Mouse (Mus musculus): ENCODE results near the gene Dnajb2. TPM values are rescaled to one million over a fixed set of nuclear protein-coding genes. Genes with fewer than 3 reads are reported as not detected.
A peak's percentile ranks its signal among the peaks of the same experiment; 100 is the strongest.

Gene Dnajb2
- total and polyA plus RNA-seq, 2 experiments from 2014 or later = 34.9 to 35.0 TPM

DNA sequence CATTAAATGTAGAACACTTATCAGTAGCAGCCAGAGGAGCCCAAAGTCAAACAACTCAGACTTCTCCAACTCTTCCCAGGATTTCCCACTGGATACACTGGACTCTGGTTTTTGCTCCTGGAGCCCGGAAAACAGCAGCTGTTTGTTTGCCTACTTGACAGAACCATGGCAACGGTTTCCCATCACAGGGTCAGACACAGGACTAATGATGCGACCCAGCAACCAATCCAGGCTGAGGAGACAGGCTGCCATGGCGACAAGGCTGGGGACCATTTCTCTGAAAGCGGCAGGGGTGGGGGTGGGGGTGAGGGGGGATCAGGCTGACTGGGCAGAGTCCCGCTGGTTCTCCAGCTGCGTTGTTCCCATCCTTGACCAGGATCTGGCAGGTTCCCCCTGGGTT, 53.2 kb downstream of the Dnajb2 start:
- Histone ChIP-seq H3K36me3 (replicated peaks; ENCODE audit: control insufficient read depth, insufficient read depth, low read length) (no peaks in the 10 kb centered on the region), H3K9me3 (replicated peaks; ENCODE audit: control insufficient read depth, low read length) (no peaks in the 10 kb centered on the region), H3K9ac (replicated peaks; ENCODE audit: low read depth, low read length) (no peak overlapping the region), H3K4me2 (ENCODE audit: low read depth, low read length) (no peak overlapping the region), H3K27ac (ENCODE audit: low read depth) (no peak overlapping the region), H3K4me3 (ENCODE audit: low read depth, low read length) (no peak overlapping the region), H3K4me1 (ENCODE audit: control insufficient read depth, insufficient read depth) (no peaks in the 10 kb centered on the region), H3K27me3 (ENCODE audit: control insufficient read depth, insufficient read depth, low read length) (no peaks in the 10 kb centered on the region)
- TF ChIP-seq EP300 (IDR thresholded peaks at IDR 0.05; ENCODE audit: low read depth) = no peak
- TF ChIP-seq CTCF (IDR thresholded peaks at IDR 0.05; ENCODE audit: low read depth) = no peak
- ATAC-seq (ENCODE audit: insufficient read depth, low read depth) (0 out of 2 replicates have a peak, but pooled peaks have one; percentile 21), DNase-seq (ENCODE audit: low spot score) (no peak)
- WGBS = 20% methylated on average over 7 of the region's 7 CpGs

DNA sequence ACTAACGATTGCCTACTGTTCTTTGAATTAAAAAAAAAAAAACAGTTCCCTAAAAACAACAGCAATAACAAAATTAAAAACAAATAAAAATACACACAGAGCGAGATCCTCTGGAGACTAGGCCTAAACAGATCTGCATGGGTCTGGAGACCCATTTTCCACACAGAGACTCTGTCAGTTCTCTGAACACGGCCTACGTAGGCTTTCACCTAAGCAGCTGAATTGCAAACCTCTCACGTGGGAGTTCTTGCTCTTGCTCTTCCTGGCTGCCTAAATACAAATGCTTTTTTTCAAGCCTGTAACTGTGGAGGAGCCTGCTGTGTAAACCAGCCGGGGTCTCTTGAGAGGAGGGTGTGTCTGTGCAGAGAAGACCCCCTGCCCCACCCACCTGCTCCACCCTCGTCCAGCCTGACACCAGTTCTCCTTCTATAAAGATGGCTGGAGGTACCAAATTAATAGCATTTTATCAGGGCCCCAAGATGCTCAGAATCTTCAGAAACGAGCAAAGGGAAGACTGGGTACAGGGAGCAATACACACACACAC, 53.8 kb downstream of the Dnajb2 start:
- H3K27me3 ChIP-seq (ENCODE audit: control insufficient read depth, insufficient read depth, low read length) = no peaks in the 10 kb centered on the region
- no peaks in the 10 kb centered on the region for H3K36me3 ChIP-seq (replicated peaks; ENCODE audit: control insufficient read depth, insufficient read depth, low read length)
- no peak overlapping the region for H3K4me3 ChIP-seq (ENCODE audit: low read depth, low read length)
- ATAC-seq (ENCODE audit: insufficient read depth, low read depth) (no peak), DNase-seq (ENCODE audit: low spot score) (no peak)
- H3K4me2 ChIP-seq (ENCODE audit: low read depth, low read length) = no peak overlapping the region
- no peaks in the 10 kb centered on the region for H3K4me1 ChIP-seq (ENCODE audit: control insufficient read depth, insufficient read depth)
- no peak overlapping the region for H3K27ac ChIP-seq (ENCODE audit: low read depth)
- H3K9me3 ChIP-seq (replicated peaks; ENCODE audit: control insufficient read depth, low read length) = no peaks in the 10 kb centered on the region
- no peak overlapping the region for H3K9ac ChIP-seq (replicated peaks; ENCODE audit: low read depth, low read length)
- TF ChIP-seq EP300 (IDR thresholded peaks at IDR 0.05; ENCODE audit: low read depth) (no peak), CTCF (IDR thresholded peaks at IDR 0.05; ENCODE audit: low read depth) (no peak)
- 56% methylated on average over 8 of the region's 8 CpGs for WGBS

DNA sequence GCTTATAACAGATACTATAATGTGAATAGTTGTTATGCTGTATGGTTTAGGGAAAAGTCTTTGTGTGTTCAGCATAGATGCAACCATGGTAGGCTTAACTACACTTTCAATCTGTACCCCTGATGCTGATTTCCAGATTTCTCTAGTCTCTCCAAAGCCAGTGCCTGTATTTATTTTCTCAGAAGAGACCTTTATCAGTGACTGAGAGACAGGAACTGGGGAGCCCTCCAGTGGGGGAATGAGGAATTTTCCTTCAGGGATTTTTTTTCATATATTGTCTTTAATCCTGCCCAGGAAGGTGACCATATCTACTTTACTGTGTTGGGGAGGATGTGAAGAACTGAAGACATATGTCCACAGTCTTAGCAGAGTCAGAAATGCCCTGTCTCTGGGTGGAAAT, 54.4 kb downstream of the Dnajb2 start:
- H3K9me3 ChIP-seq (replicated peaks; ENCODE audit: control insufficient read depth, low read length) = no peaks in the 10 kb centered on the region
- no peak overlapping the region for H3K4me2 ChIP-seq (ENCODE audit: low read depth, low read length)
- H3K4me1 ChIP-seq (ENCODE audit: control insufficient read depth, insufficient read depth) = no peaks in the 10 kb centered on the region
- H3K36me3 ChIP-seq (replicated peaks; ENCODE audit: control insufficient read depth, insufficient read depth, low read length) = no peaks in the 10 kb centered on the region
- H3K4me3 ChIP-seq (ENCODE audit: low read depth, low read length) = no peak overlapping the region
- no peak overlapping the region for H3K27ac ChIP-seq (ENCODE audit: low read depth)
- no peak for DNase-seq (ENCODE audit: low spot score)
- H3K9ac ChIP-seq (replicated peaks; ENCODE audit: low read depth, low read length) = no peak overlapping the region
- no peaks in the 10 kb centered on the region for H3K27me3 ChIP-seq (ENCODE audit: control insufficient read depth, insufficient read depth, low read length)
- TF ChIP-seq EP300 (IDR thresholded peaks at IDR 0.05; ENCODE audit: low read depth) (no peak), CTCF (IDR thresholded peaks at IDR 0.05; ENCODE audit: low read depth) (peak; percentile 35)
- ATAC-seq (ENCODE audit: insufficient read depth, low read depth) = no peak

DNA sequence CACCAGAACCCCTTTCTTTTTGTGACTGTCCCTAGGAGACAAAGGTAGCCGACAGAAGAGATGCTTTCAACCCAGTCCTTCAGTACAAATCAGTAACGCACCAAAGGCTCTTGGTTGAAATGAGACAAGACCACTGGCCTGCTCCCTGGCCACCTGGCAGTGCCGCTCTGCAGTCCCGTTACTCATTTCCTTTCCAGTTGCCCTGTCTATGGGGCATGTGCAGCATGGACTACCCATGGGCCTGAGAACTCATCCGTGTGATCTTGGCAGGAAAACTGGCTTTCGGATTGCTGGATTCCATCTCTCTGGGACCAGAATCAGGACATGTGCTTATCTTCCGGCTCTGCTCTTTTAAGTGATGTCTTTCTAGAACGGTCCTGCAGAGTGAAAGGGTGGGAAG, 55.1 kb downstream of the Dnajb2 start:
- WGBS = 71% methylated on average over 8 of the region's 8 CpGs

DNA sequence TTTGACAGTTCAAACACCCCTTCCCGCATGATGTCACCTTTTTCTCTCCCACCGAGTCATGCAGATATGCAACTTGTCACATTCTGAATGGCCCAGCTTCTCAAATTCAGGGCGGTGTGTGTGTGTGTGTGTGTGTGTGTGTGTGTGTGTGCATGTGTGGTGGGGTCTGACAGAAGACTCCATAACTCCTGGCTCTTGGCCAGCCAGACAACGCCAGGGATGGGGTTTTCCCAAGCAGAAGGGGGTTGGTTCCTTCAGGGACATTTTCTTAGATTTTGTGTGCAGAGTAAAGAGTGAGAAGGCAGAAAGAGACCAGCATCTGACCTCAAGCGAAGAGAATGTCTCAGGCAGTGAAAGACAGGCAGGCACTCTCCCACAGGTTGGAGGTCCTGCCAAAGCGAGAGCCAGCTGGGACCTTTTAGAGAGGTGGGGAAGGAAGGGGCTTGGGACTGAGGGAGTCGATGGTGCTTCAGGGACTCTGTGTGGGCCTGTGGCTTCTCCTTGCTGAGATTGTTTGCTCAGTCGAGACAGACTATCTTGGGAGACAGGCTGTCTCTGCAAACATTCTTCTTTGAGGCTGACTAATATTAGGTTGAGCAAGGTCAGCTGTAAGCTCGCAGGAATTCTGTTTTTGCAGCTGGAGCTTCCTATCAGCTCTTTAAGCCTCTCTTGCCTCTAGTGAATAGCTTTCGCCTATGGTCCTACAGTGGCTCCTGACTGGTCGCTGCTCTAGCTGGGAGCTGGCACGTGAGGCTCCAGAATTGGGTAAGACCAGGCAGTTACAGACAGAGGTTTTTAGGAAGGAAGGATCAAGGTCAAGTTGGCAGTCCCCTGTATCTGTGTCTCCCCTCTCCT, 56.5 kb downstream of the Dnajb2 start:
- WGBS = 20% methylated on average over 12 of the region's 12 CpGs
- H3K4me2 ChIP-seq (ENCODE audit: low read depth, low read length) = no peak overlapping the region
- H3K9ac ChIP-seq (replicated peaks; ENCODE audit: low read depth, low read length) = no peak overlapping the region
- no peaks in the 10 kb centered on the region for H3K4me1 ChIP-seq (ENCODE audit: control insufficient read depth, insufficient read depth)
- no peak overlapping the region for H3K4me3 ChIP-seq (ENCODE audit: low read depth, low read length)
- DNase-seq (ENCODE audit: low spot score) (peak; percentile 35), ATAC-seq (ENCODE audit: insufficient read depth, low read depth) (peak; percentile 43)
- H3K27ac ChIP-seq (ENCODE audit: low read depth) = peak overlapping the region; percentile 40
- no peaks in the 10 kb centered on the region for H3K27me3 ChIP-seq (ENCODE audit: control insufficient read depth, insufficient read depth, low read length)
- H3K36me3 ChIP-seq (replicated peaks; ENCODE audit: control insufficient read depth, insufficient read depth, low read length) = no peaks in the 10 kb centered on the region
- no peaks in the 10 kb centered on the region for H3K9me3 ChIP-seq (replicated peaks; ENCODE audit: control insufficient read depth, low read length)
- TF ChIP-seq CTCF (IDR thresholded peaks at IDR 0.05; ENCODE audit: low read depth) = no peak
- no peak for TF ChIP-seq EP300 (IDR thresholded peaks at IDR 0.05; ENCODE audit: low read depth)

More for the DNA sequence above, 55.1 kb downstream of the Dnajb2 start:
- no peak overlapping the region for H3K4me2 ChIP-seq (ENCODE audit: low read depth, low read length)
- no peaks in the 10 kb centered on the region for H3K27me3 ChIP-seq (ENCODE audit: control insufficient read depth, insufficient read depth, low read length)
- H3K4me3 ChIP-seq (ENCODE audit: low read depth, low read length) = no peak overlapping the region
- H3K9me3 ChIP-seq (replicated peaks; ENCODE audit: control insufficient read depth, low read length) = no peaks in the 10 kb centered on the region
- no peak overlapping the region for H3K9ac ChIP-seq (replicated peaks; ENCODE audit: low read depth, low read length)
- H3K4me1 ChIP-seq (ENCODE audit: control insufficient read depth, insufficient read depth) = no peaks in the 10 kb centered on the region
- DNase-seq (ENCODE audit: low spot score) (no peak), ATAC-seq (ENCODE audit: insufficient read depth, low read depth) (no peak)
- TF ChIP-seq CTCF (IDR thresholded peaks at IDR 0.05; ENCODE audit: low read depth) (no peak), EP300 (IDR thresholded peaks at IDR 0.05; ENCODE audit: low read depth) (no peak)
- H3K27ac ChIP-seq (ENCODE audit: low read depth) = no peak overlapping the region
- H3K36me3 ChIP-seq (replicated peaks; ENCODE audit: control insufficient read depth, insufficient read depth, low read length) = no peaks in the 10 kb centered on the region
